Mouse (Mus musculus) lung, adult 2 months (tissue): ENCODE data around the gene Eri3.

ENCODE experiments used
- CTCF ChIP-seq: fragments of 200-500 bp; IDR thresholded peaks from 2 replicates; pipeline ENCODE4 v1.5.1; 2011; ENCODE audit warnings: mild to moderate bottlenecking, low read length, control low read depth; ENCODE audit not compliant: insufficient read depth
- POLR2A ChIP-seq: fragments of 200-500 bp; IDR thresholded peaks from 2 replicates; pipeline ENCODE4 v1.6.1; 2011; ENCODE audit warnings: low read depth, mild to moderate bottlenecking, control low read depth, low read length, borderline replicate concordance; ENCODE audit errors: extremely low read depth

GRCm38 (mm10) chr4:117556372-117556771 lies 6.2 kb downstream of the Eri3 start:
- TF ChIP-seq POLR2A: no peak
- TF ChIP-seq CTCF: no peak
